Mouse (Mus musculus) testis, adult 2 months (tissue): Measurements from ENCODE around the gene Fbxw10.

ENCODE experiments used
- CTCF ChIP-seq: fragments of 200-500 bp; IDR thresholded peaks from 2 replicates; pipeline ENCODE4 v1.5.1; 2012; ENCODE audit warnings: low read depth, mild to moderate bottlenecking, inconsistent platforms, low read length, moderate library complexity; ENCODE audit not compliant: control insufficient read depth, insufficient read depth, insufficient replicate concordance
- POLR2A ChIP-seq: fragments of 200-500 bp; IDR thresholded peaks from 2 replicates; pipeline ENCODE4 v1.6.1; 2012; ENCODE audit warnings: low read depth, mild to moderate bottlenecking, inconsistent platforms, low read length, moderate library complexity; ENCODE audit not compliant: control insufficient read depth

GRCm38 (mm10) chr11:62804119-62804518 lies 42.8 kb upstream of the Fbxw10 start:
- no peak for TF ChIP-seq POLR2A
- no peak for TF ChIP-seq CTCF
